Mouse (Mus musculus): ENCODE data around the gene Uap1. TPM values are rescaled to one million over a fixed set of nuclear protein-coding genes. Genes with fewer than 3 reads are reported as not detected.

Gene Uap1
- polyA plus RNA-seq, 1 experiment from 2014 or later: 60.6 TPM

- no peak for ATAC-seq (ENCODE audit: low FRiP score, low read depth)
- H3K9ac ChIP-seq (replicated peaks): no peak overlapping the region
- 89% methylated on average over 1 of the region's 1 CpGs for WGBS
- no peak overlapping the region for H3K27ac ChIP-seq (replicated peaks)
- no peak overlapping the region for H3K4me3 ChIP-seq
- H3K4me1 ChIP-seq: no peaks in the 10 kb centered on the region
- H3K36me3 ChIP-seq: peaks cover 43% of the 10 kb centered on the region
- no peaks in the 10 kb centered on the region for H3K9me3 ChIP-seq
- no peak overlapping the region for H3K4me2 ChIP-seq (replicated peaks)
- H3K27me3 ChIP-seq: no peaks in the 10 kb centered on the region
Measured at GRCm38 (mm10) chr1:170191925-170192324, 17.2 kb upstream of the Uap1 start.

- Histone ChIP-seq H3K27me3 (no peaks in the 10 kb centered on the region), H3K9ac (replicated peaks) (no peak overlapping the region), H3K4me2 (replicated peaks) (no peak overlapping the region), H3K4me3 (no peak overlapping the region), H3K4me1 (no peaks in the 10 kb centered on the region), H3K9me3 (no peaks in the 10 kb centered on the region), H3K36me3 (peaks cover 28% of the 10 kb centered on the region), H3K27ac (replicated peaks) (no peak overlapping the region)
- WGBS: 87% methylated on average over 4 of the region's 4 CpGs
- no peak for ATAC-seq (ENCODE audit: low FRiP score, low read depth)
Measured at GRCm38 (mm10) chr1:170190225-170190624, 15.5 kb upstream of the Uap1 start.

DNA sequence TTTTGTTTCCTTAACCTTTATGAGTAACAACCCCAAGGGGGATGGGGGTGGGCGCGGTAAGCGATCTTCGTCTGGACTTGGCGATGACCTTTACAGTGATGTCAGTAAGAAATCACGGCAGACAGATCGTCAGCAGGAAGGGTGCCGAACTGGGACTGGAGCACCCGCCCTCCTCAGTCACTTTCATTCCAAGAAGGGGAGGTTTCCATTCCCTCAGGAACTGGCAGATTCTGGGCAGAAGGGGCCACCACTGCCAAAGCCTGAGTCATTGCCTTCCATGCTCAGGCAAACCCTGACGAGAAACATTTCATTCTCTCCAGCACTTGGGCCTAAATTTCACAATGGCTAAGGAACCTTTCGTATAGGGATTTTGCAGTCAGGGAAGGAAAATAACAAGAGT lies 13.8 kb upstream of the Uap1 start:
- Histone ChIP-seq H3K9ac (replicated peaks) (no peak overlapping the region), H3K9me3 (no peaks in the 10 kb centered on the region), H3K36me3 (peaks cover 12% of the 10 kb centered on the region; the same call in 1 of the 2 replicates), H3K27ac (replicated peaks) (no peak overlapping the region), H3K4me1 (no peaks in the 10 kb centered on the region), H3K27me3 (no peaks in the 10 kb centered on the region), H3K4me3 (no peak overlapping the region), H3K4me2 (replicated peaks) (no peak overlapping the region)
- WGBS: 88% methylated on average over 11 of the region's 11 CpGs
- no peak for ATAC-seq (ENCODE audit: low FRiP score, low read depth)

GRCm38 (mm10) chr1:170186531-170186930 lies 11.8 kb upstream of the Uap1 start:
- Histone ChIP-seq H3K4me3 (no peak overlapping the region), H3K27me3 (no peaks in the 10 kb centered on the region), H3K9me3 (no peaks in the 10 kb centered on the region), H3K9ac (replicated peaks) (no peak overlapping the region), H3K36me3 (no peaks in the 10 kb centered on the region), H3K4me2 (replicated peaks) (no peak overlapping the region), H3K4me1 (no peaks in the 10 kb centered on the region), H3K27ac (replicated peaks) (no peak overlapping the region)
- ATAC-seq (ENCODE audit: low FRiP score, low read depth): no peak
- WGBS: 90% methylated on average over 5 of the region's 5 CpGs

DNA sequence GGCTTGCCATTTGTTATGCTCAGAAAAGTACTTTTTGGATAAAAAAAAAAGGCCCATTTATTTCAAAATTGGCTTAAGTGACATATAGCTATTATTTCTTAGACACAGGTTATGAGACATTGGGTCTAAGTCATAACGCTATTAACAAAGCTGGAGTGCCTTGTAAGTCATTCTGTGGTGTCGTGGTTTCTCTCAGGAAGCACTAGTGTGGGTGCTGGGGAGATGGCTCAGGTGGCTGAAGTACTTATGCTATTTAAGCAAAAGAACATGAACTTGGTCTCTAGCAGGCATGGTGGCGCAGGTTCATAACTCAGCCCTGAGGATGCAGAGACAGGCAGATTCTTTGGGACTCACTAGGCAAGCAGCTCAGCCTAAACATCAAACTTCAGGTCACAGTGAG lies 10.4 kb upstream of the Uap1 start:
- H3K36me3 ChIP-seq: no peaks in the 10 kb centered on the region
- no peaks in the 10 kb centered on the region for H3K4me1 ChIP-seq
- H3K9ac ChIP-seq (replicated peaks): no peak overlapping the region
- no peak overlapping the region for H3K4me3 ChIP-seq
- no peak overlapping the region for H3K4me2 ChIP-seq (replicated peaks)
- no peaks in the 10 kb centered on the region for H3K9me3 ChIP-seq
- WGBS: 89% methylated on average over 3 of the region's 3 CpGs
- H3K27ac ChIP-seq (replicated peaks): no peak overlapping the region
- no peak for ATAC-seq (ENCODE audit: low FRiP score, low read depth)
- no peaks in the 10 kb centered on the region for H3K27me3 ChIP-seq

DNA sequence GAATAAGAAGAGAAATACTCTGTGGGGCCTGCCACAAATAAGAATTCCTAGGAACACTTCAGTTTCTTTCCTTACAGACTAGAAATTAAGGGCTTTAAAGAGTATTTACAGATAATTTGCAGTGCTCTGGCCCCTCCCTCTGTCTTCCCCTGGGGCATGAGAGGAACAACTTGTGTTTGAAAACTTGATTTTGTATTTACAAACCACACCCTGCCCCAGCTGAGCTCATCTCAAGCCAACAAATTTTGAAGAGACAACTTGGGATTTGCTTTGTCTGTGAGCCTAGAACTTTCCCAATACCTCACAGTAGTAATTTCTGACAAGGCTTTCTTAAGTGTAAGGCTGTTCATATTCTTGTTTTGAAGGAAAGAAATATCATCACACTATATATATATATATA lies 7.9 kb upstream of the Uap1 start:
- ATAC-seq (ENCODE audit: low FRiP score, low read depth): no peak

GRCm38 (mm10) chr1:170176661-170177239 lies 2.0 kb upstream of the Uap1 start:
- peaks cover 11% of the 10 kb centered on the region for H3K4me1 ChIP-seq
- no peaks in the 10 kb centered on the region for H3K9me3 ChIP-seq
- WGBS: 85% methylated on average over 8 of the region's 8 CpGs
- no peak overlapping the region for H3K4me3 ChIP-seq
- no peaks in the 10 kb centered on the region for H3K27me3 ChIP-seq
- no peak overlapping the region for H3K4me2 ChIP-seq (replicated peaks)
- no peaks in the 10 kb centered on the region for H3K36me3 ChIP-seq
- ATAC-seq (ENCODE audit: low FRiP score, low read depth): no peak
- no peak overlapping the region for H3K9ac ChIP-seq (replicated peaks)
- no peak overlapping the region for H3K27ac ChIP-seq (replicated peaks)

More for the DNA sequence above, 7.9 kb upstream of the Uap1 start:
- Histone ChIP-seq H3K27ac (replicated peaks) (no peak overlapping the region), H3K36me3 (no peaks in the 10 kb centered on the region), H3K4me1 (no peaks in the 10 kb centered on the region), H3K4me2 (replicated peaks) (no peak overlapping the region), H3K27me3 (no peaks in the 10 kb centered on the region), H3K9ac (replicated peaks) (no peak overlapping the region), H3K4me3 (no peak overlapping the region), H3K9me3 (no peaks in the 10 kb centered on the region)

DNA sequence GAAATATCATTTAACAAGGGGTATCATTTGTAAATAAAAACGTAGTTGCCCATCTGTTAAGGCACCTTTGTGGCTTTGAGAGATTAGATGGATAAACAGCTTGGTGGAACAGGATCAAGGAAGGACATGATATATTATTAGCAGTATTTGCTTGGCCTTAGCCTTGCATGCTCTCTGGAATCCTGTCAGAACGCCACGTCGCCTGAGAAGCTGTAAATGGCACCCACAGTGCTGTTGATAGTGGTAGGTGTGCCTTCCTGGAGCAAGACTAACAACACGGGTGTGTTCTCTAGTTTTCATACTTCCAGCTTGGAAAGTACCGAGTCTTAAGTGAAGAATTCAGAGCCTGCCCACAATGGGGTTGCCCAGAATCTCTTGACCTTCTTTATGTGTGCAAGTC lies 1.1 kb upstream of the Uap1 start:
- Histone ChIP-seq H3K4me3 (no peak overlapping the region), H3K9ac (replicated peaks) (no peak overlapping the region), H3K9me3 (no peaks in the 10 kb centered on the region), H3K4me1 (peaks cover 11% of the 10 kb centered on the region), H3K4me2 (replicated peaks) (0 out of 2 replicates have a peak overlapping the region, but pooled peaks have one; percentile 13), H3K27me3 (no peaks in the 10 kb centered on the region), H3K27ac (replicated peaks) (no peak overlapping the region), H3K36me3 (no peaks in the 10 kb centered on the region)
- WGBS: 44% methylated on average over 6 of the region's 6 CpGs
- ATAC-seq (ENCODE audit: low FRiP score, low read depth): no peak

GRCm38 (mm10) chr1:170173991-170174813 lies 555 bp downstream of the Uap1 start:
- peak overlapping the region; percentile 84 for H3K4me3 ChIP-seq
- peaks cover 11% of the 10 kb centered on the region for H3K4me1 ChIP-seq
- WGBS: 1% methylated on average over 50 of the region's 50 CpGs

DNA sequence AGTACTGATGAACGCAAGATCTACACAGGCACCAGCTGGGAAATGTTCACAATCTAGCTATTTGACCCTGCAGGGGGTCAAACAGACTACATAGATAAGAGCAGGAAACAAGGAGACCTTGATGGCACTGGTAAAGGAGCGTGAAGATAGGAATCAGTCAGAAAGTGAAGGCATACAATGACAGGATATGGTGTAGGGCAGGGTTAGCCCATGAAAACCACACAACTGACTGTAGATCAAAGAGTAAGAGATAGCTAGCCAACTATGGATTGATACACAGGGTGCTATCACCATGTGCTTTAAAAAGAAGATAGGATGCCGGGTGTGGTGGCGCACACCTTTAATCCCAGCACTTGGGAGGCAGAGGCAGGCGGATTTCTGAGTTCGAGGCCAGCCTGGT lies 7.0 kb downstream of the Uap1 start:
- H3K27ac ChIP-seq (replicated peaks): no peak overlapping the region
- H3K9me3 ChIP-seq: no peaks in the 10 kb centered on the region
- H3K4me2 ChIP-seq (replicated peaks): no peak overlapping the region
- no peaks in the 10 kb centered on the region for H3K27me3 ChIP-seq
- H3K4me3 ChIP-seq: no peak overlapping the region
- no peaks in the 10 kb centered on the region for H3K4me1 ChIP-seq
- H3K9ac ChIP-seq (replicated peaks): no peak overlapping the region
- no peak for ATAC-seq (ENCODE audit: low FRiP score, low read depth)
- WGBS: 95% methylated on average over 6 of the region's 6 CpGs
- peaks cover 9% of the 10 kb centered on the region for H3K36me3 ChIP-seq

More at GRCm38 (mm10) chr1:170173991-170174813, 555 bp downstream of the Uap1 start:
- Histone ChIP-seq H3K4me2 (replicated peaks) (peak overlapping the region; percentile 81), H3K27ac (replicated peaks) (peak overlapping the region; percentile 84), H3K9me3 (no peaks in the 10 kb centered on the region), H3K27me3 (no peaks in the 10 kb centered on the region), H3K36me3 (no peaks in the 10 kb centered on the region), H3K9ac (replicated peaks) (peak overlapping the region; percentile 93)
- ATAC-seq (ENCODE audit: low FRiP score, low read depth): no peak

DNA sequence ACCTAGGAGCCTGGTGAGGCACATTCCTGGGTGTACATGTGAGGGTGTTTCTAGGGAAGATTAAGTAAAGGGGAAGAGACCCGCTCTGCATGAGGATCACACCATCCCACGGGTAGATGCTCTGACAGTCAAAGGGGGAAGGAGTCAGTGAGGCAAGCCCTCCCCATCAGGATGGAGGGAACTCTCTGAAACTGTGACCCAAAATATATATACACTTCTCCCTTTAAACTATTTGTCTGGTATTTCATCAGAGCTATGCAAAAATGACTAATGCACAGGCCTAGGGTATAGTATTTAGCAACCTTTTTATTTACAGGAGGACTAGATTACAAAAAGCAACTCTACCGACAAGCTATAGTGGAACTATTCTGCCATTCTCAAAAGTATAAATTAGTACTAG lies 9.8 kb downstream of the Uap1 start:
- Histone ChIP-seq H3K4me1 (no peaks in the 10 kb centered on the region), H3K9me3 (no peaks in the 10 kb centered on the region), H3K9ac (replicated peaks) (no peak overlapping the region), H3K36me3 (peaks cover 13% of the 10 kb centered on the region), H3K4me2 (replicated peaks) (no peak overlapping the region), H3K27me3 (no peaks in the 10 kb centered on the region), H3K4me3 (no peak overlapping the region), H3K27ac (replicated peaks) (no peak overlapping the region)
- no peak for ATAC-seq (ENCODE audit: low FRiP score, low read depth)
- 84% methylated on average over 3 of the region's 3 CpGs for WGBS

DNA sequence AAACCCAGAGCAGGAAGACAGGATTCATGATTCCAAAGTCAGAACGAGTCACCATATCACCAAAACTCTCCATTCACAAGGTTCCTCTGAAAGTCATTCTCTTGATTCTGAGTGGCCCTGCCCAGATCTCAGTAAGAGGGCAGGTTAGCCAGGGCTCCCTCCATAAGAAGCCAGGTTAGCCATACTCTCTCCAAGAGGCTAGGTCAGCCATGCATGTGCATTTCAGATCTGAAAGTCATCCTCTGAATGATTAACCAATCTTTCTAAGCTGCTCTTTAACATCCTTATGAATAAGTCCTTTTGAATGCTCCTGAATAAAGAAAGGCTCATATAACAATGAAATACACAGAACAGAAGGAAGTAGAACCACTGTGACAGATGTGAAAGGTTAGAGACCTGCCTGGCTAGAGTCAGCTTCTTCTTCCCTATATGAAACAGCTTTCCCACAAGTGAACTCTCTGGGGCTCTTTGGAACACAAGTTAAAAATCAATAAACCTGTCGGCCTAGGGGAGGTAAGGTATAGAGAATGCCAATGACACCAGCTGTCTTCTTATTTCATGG lies 10.6 kb downstream of the Uap1 start:
- no peak overlapping the region for H3K27ac ChIP-seq (replicated peaks)
- H3K4me3 ChIP-seq: no peak overlapping the region
- peaks cover 13% of the 10 kb centered on the region for H3K36me3 ChIP-seq
- no peaks in the 10 kb centered on the region for H3K9me3 ChIP-seq
- no peak overlapping the region for H3K9ac ChIP-seq (replicated peaks)
- ATAC-seq (ENCODE audit: low FRiP score, low read depth): no peak
- WGBS: 86% methylated on average over 2 of the region's 2 CpGs
- H3K27me3 ChIP-seq: no peaks in the 10 kb centered on the region
- H3K4me2 ChIP-seq (replicated peaks): no peak overlapping the region
- H3K4me1 ChIP-seq: no peaks in the 10 kb centered on the region
